Mouse (Mus musculus) lung, adult 2 months (tissue): Measurements from ENCODE around the gene Clybl. TPM values are rescaled to one million over a fixed set of nuclear protein-coding genes. Genes with fewer than 3 reads are reported as not detected.

ENCODE experiments used
- DNase-seq: peaks from one replicate; pipeline ENCODE4 v3.0.0; 2022
- H3K4me1 ChIP-seq: fragments of 200-500 bp; 2 replicates; pipeline ENCODE4 v1.6.1; 2011; ENCODE audit warnings: low read length; ENCODE audit not compliant: control insufficient read depth, insufficient read depth
- H3K4me3 ChIP-seq: fragments of 200-500 bp; replicated peaks from 2 replicates; pipeline ENCODE3; 2011; ENCODE audit warnings: low read depth, mild to moderate bottlenecking, control low read depth, low read length; ENCODE audit errors: extremely low read depth
- CTCF ChIP-seq: fragments of 200-500 bp; IDR thresholded peaks from 2 replicates; pipeline ENCODE4 v1.5.1; 2011; ENCODE audit warnings: mild to moderate bottlenecking, low read length, control low read depth; ENCODE audit not compliant: insufficient read depth
- POLR2A ChIP-seq: fragments of 200-500 bp; IDR thresholded peaks from 2 replicates; pipeline ENCODE4 v1.6.1; 2011; ENCODE audit warnings: low read depth, mild to moderate bottlenecking, control low read depth, low read length, borderline replicate concordance; ENCODE audit errors: extremely low read depth
- WGBS: fragments of 180-500 bp; shearing (Covaris S2); methylation state at CpG from one replicate; pipeline ENCODE4 v1.1.7; 2018; 5-methylcytosine and 5-hydroxymethylcytosine counted together
- polyA plus RNA-seq: library from polyadenylated mRNA; depleted of rRNA; stranded (reverse); fragments of >200 nt; gene quantifications from 2 replicates; pipeline ENCODE4 v1.2.3, GENCODE M21; 2012

The Clybl gene
- polyA plus RNA-seq, 1 experiment = 5.8 TPM

DNA sequence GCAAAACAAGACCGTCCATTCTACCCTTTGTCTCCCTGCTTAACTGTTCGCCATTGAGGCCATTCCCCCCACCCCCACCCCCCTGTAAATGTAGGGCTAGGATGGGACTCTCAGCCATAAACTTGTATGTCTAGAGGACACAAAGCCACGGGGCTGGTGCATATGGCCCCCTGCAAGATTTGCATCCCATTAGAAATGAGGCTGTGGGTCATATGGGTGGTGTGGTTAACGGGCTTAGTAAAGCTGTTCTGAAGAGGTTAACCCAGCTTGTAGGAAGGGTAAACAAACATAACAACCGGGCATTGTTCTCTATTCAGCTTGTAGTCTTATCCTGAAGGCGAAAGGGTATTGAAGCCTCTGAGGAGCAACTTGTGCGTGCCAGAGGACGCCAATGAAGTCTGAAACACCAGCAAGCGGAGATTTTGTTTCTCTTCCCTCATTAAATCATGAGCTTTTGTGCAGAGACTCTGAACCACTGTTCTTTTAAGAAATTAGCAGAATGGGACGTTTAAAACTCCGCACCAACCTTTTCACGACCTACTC lies 221.3 kb downstream of the Clybl start:
- Histone ChIP-seq H3K4me1 (no peaks in the 10 kb centered on the region; the same call in 1 of the 2 replicates), H3K4me3 (no peak overlapping the region)
- TF ChIP-seq CTCF (no peak), POLR2A (no peak)
- 64% methylated on average over 12 of the region's 12 CpGs for WGBS
- no peak for DNase-seq

DNA sequence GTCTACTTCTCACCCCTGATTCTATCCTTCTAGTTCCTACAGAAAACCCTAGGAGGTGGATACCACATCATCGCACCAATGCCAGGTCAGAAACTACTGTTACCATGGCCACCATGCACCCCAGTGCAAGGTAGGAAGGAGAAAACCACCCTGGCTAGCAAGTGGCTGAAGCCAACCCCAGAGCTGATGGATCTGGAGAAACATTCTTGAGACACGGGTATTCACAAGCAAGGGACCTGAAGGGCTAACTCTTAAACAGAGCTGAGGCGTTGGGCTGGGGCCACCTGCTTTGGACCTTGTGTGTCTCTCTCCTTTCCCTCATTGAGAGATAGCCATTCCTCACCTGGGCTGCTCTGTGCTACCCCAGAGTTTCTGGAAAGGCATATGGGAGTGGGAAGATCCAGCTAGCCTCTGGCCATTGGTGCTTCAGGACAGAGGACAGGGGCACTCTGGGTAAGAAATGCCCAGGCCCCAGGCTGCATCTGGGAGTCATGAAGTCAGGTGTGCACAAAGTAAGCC lies 222.0 kb downstream of the Clybl start:
- Histone ChIP-seq H3K4me1 (no peaks in the 10 kb centered on the region; the same call in 1 of the 2 replicates), H3K4me3 (no peak overlapping the region)
- no peak for DNase-seq
- TF ChIP-seq POLR2A (no peak), CTCF (no peak)
- WGBS = 81% methylated on average over 3 of the region's 3 CpGs

DNA sequence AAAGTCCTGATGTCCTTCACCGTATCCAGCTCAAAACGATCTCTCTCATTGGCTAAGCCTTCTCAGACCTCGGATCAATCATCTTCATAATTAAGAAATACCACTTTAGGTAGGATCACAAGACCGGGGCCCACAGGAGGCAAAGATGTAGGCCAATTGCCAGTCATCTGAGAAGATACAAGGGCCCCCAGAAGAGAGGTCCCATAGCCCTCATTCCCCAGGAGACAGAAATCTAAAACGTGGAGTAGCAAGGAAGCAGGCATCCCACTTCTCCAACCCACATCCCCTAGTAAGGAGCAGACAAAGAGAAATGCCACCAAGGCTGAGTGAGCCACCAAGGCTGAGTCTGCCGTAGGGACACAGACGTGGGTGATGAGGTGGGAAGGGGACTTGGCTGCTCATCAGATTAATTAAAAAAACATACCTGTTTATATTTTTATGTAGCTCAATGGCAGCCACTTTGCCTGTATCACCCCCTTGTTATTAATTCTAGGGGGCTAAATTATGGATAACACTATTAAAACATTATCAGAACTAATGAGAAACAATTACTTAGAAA lies 223.2 kb downstream of the Clybl start:
- TF ChIP-seq POLR2A (no peak), CTCF (no peak)
- Histone ChIP-seq H3K4me1 (no peaks in the 10 kb centered on the region; the same call in 1 of the 2 replicates), H3K4me3 (no peak overlapping the region)
- WGBS = 88% methylated on average over 7 of the region's 7 CpGs
- DNase-seq = no peak

DNA sequence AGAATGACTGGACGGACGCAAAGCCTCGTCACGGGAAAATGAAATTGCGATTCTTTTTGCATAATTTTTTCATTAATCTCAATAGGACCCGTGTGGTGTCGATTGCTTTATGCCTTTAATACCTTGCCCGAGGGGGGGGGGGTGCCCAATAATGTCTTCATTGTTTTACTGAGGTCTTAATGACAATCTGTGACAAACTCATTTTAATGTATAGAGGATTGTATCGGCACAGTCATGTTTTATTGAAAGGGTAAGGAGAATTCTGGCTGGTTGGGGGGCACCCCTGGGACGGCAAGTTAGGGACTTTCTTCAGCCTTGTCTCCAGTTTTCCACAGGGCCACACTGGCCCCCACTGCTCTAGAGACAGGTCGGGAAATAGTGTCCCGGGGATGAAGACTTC lies 223.7 kb downstream of the Clybl start:
- DNase-seq = no peak
- Histone ChIP-seq H3K4me1 (no peaks in the 10 kb centered on the region; the same call in 1 of the 2 replicates), H3K4me3 (no peak overlapping the region)
- TF ChIP-seq POLR2A (no peak), CTCF (no peak)
- 71% methylated on average over 12 of the region's 12 CpGs for WGBS

DNA sequence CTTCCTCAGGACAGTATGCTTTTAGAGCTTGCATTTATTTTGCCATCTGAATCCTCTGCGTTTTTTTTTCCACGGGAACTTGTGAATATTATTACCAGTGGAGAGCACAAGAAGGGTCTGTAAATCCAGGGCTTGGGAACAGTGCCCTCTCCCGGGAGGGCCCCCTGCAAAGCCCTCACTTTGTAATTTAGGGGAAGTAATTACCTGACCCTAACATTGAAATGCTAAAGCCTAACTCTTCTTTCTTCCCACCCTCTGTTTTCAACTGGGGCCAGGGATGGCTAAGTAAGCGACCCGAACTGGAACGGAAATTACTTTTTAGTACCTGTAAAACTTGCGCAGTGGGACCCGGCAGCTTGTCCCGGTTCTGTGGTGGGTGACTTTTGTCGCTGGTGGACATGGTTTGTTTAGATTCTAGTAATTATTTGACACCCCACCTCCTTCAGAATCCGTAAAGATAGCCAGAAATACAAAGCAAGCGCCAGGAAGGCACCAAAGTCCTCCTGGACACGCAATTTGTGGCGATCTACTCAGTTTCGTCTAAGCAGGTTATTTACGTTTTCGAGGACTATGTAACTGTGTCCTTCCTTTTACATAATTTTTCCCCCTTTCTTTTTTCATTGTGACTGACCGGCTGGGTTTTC lies 224.5 kb downstream of the Clybl start:
- WGBS = 5% methylated on average over 18 of the region's 18 CpGs
- Histone ChIP-seq H3K4me1 (no peaks in the 10 kb centered on the region; the same call in 1 of the 2 replicates), H3K4me3 (no peak overlapping the region)
- no peak for DNase-seq
- no peak for TF ChIP-seq CTCF
- TF ChIP-seq POLR2A = no peak

DNA sequence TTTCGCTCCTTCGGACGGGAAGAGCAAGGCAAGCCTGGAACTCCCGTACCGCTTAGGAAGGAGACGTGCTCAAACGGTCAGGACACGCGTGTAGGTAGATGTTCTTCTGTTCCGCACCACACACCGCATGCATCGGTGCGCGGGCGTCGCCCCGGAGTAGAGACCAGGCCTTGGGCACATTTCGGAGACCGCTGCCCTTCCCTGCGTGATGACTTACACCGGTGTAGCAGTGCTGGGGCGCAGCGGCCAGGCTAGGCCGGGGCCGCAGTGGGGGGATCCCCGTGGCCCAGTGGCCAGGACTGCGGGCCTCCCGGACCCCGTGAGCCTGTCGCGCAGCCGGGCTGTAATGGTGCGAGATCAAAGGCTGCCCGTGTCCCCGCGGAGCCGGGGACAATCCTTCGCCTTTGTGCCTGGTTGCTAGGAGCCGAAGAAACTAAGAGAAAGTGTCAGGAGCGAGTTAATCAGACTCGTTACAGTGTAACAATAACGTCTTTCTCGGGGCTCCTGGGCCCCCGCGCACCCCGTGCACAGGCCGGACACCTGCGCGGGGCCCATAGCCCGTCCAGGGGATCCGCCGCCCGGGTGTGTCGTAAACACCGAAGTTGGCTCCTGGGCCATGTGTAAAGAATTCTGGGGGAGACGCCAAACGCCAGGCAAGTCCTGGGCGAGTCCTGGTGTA lies 225.2 kb downstream of the Clybl start:
- Histone ChIP-seq H3K4me1 (no peaks in the 10 kb centered on the region; the same call in 1 of the 2 replicates), H3K4me3 (no peak overlapping the region)
- WGBS = 2% methylated on average over 58 of the region's 58 CpGs
- DNase-seq = no peak
- TF ChIP-seq CTCF (no peak), POLR2A (no peak)

DNA sequence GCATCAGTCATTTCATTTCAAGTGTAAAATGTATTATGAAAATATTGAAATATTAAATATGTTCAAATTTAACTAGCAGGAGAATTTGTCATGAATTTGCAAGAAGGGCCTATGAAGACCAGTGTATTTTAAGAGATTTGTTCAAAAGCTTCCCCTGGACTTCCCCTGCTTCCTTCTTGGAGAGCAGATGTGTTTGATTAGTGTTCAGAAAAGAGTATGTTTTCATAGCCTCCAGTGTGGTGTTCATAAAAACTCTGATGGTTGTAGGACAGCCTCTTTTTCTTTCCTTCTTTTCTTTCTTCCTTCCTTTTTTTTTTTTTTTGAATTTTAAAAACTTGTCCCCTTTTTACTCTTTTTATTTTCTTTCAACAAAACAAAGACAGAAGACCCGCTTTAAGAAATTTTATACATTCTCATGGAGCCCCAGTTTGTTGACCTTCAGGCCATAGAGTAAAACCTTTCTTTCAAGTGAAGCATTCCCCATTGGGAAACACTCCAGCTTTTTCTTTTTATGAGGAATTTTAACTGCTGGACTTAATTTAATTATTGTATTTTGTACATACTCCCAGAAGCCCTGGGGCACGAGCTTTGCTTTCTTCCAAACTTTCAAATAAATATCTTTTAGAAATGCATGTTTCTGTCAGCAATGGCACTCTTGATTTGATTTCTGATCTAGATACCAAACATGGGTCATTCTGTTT lies 231.5 kb downstream of the Clybl start:
- DNase-seq = no peak
- Histone ChIP-seq H3K4me1 (no peaks in the 10 kb centered on the region), H3K4me3 (no peak overlapping the region)
- TF ChIP-seq CTCF (no peak), POLR2A (no peak)
- WGBS = 75% methylated on average over 2 of the region's 2 CpGs

DNA sequence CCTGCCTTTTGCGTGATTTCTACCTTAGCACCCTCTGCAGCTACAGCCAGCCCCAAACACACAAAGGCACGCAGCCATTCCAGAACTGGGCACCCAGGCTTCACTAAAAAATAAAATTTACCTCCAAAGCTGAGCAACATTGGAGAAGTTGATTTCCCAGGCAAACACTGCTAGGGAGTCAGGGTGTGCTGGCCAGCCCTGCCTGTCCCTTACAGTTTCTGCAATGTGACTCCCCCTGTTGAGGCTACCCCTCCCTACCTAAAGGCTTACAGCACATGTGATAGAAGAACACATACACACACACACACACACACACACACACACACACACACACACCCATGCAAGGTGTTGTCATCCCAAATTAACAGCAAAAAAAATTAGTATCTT lies 232.0 kb downstream of the Clybl start:
- TF ChIP-seq CTCF (no peak), POLR2A (no peak)
- no peak for DNase-seq
- Histone ChIP-seq H3K4me3 (no peak overlapping the region), H3K4me1 (no peaks in the 10 kb centered on the region)
- 75% methylated on average over 2 of the region's 2 CpGs for WGBS

DNA sequence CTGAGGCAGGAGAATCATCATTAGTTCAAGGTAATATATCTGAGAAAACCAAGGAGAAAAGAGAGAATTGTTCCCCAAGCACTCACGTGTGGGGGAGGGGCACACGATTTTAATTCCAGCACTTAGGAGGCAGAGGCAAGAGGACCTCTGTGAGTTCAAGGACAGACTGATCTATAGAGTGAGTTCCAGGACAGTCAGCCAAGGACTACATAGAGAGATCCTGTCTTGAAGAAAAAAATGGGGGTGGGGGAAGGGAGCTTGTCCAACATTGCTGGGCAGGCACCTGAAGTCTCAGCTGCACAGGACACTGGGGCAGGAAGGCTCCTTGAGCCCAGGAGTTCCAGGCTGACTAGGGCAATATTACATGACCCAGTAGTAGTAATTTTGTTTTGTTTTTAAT lies 233.3 kb downstream of the Clybl start:
- no peak for DNase-seq
- Histone ChIP-seq H3K4me3 (no peak overlapping the region), H3K4me1 (no peaks in the 10 kb centered on the region)
- TF ChIP-seq CTCF = no peak
- no peak for TF ChIP-seq POLR2A
- 88% methylated on average over 2 of the region's 2 CpGs for WGBS
